Mouse (Mus musculus) liver, postnatal 0 days (tissue): ENCODE data around the gene Tmem51. TPM values are rescaled to one million over a fixed set of nuclear protein-coding genes. Genes with fewer than 3 reads are reported as not detected.

ENCODE experiments used
- ATAC-seq: fragments of 200-750 bp; cut with Nextera tagmentation; 2 replicates; pipeline ENCODE4 v1.8.0; 2017; ENCODE audit warnings: mild to moderate bottlenecking, moderate library complexity
- DNase-seq: peaks from one replicate; pipeline ENCODE4 v3.0.0-alpha.2; 2016
- H3K27ac ChIP-seq: fragments of 300-500 bp; sonication (generic); 2 replicates; pipeline ENCODE4 v1.5.1; 2014; ENCODE audit warnings: antibody characterized with exemption, moderate library complexity, mild to moderate bottlenecking, low read depth
- H3K27me3 ChIP-seq: fragments of 300-500 bp; sonication (generic); 2 replicates; pipeline ENCODE4 v1.6.1; 2014; ENCODE audit warnings: low read length, control low read depth, mixed read lengths; ENCODE audit not compliant: insufficient read depth
- H3K36me3 ChIP-seq: fragments of 300-500 bp; sonication (generic); replicated peaks from 2 replicates; pipeline ENCODE4 v1.6.1; 2014; ENCODE audit warnings: mild to moderate bottlenecking, control low read depth, low read length, moderate library complexity, mixed read lengths; ENCODE audit not compliant: insufficient read depth
- H3K4me1 ChIP-seq: fragments of 300-500 bp; sonication (generic); 2 replicates; pipeline ENCODE4 v1.6.1; 2014; ENCODE audit warnings: antibody characterized with exemption, mild to moderate bottlenecking, control low read depth; ENCODE audit not compliant: insufficient read depth
- H3K4me2 ChIP-seq: fragments of 300-500 bp; sonication (generic); 2 replicates; pipeline ENCODE4 v1.6.1; 2014; ENCODE audit warnings: low read depth, mild to moderate bottlenecking, low read length, moderate library complexity, mixed read lengths
- H3K4me3 ChIP-seq: fragments of 300-500 bp; sonication (generic); 2 replicates; pipeline ENCODE4 v1.5.1; 2014; ENCODE audit warnings: low read depth, low read length
- H3K9ac ChIP-seq: fragments of 300-500 bp; sonication (generic); replicated peaks from 2 replicates; pipeline ENCODE4 v1.6.1; 2014; ENCODE audit warnings: mild to moderate bottlenecking, moderate library complexity
- H3K9me3 ChIP-seq: fragments of 300-500 bp; sonication (generic); 2 replicates; pipeline ENCODE4 v1.6.1; 2016; ENCODE audit warnings: mild to moderate bottlenecking, control low read depth, low read length, mixed read lengths
- CTCF ChIP-seq: sonication (generic); IDR thresholded peaks from 2 replicates; pipeline ENCODE4 v1.5.1; 2016; ENCODE audit warnings: antibody characterized with exemption, low read depth
- EP300 ChIP-seq: IDR thresholded peaks from 2 replicates; pipeline ENCODE4 v1.6.1; 2016; ENCODE audit warnings: antibody characterized with exemption, low read depth, mild to moderate bottlenecking
- WGBS: fragments of 180-500 bp; shearing (Covaris S2); extraction: QIAGEN DNeasy Blood & Tissue Kit; methylation state at CpG from one replicate; pipeline ENCODE4 v1.1.7; 2014; ENCODE audit not compliant: insufficient replicate concordance; 5-methylcytosine and 5-hydroxymethylcytosine counted together
- polyA plus RNA-seq: library from polyadenylated mRNA; unstranded; fragments of >200 nt; fragmentation: Nextera tagmentation; extraction: Ambion mirVana; gene quantifications from 2 replicates; pipeline ENCODE4 v1.2.1, GENCODE M21; 2015

Tmem51 gene
- polyA plus RNA-seq: 13.7 and 15.7 TPM in 2 replicates

DNA sequence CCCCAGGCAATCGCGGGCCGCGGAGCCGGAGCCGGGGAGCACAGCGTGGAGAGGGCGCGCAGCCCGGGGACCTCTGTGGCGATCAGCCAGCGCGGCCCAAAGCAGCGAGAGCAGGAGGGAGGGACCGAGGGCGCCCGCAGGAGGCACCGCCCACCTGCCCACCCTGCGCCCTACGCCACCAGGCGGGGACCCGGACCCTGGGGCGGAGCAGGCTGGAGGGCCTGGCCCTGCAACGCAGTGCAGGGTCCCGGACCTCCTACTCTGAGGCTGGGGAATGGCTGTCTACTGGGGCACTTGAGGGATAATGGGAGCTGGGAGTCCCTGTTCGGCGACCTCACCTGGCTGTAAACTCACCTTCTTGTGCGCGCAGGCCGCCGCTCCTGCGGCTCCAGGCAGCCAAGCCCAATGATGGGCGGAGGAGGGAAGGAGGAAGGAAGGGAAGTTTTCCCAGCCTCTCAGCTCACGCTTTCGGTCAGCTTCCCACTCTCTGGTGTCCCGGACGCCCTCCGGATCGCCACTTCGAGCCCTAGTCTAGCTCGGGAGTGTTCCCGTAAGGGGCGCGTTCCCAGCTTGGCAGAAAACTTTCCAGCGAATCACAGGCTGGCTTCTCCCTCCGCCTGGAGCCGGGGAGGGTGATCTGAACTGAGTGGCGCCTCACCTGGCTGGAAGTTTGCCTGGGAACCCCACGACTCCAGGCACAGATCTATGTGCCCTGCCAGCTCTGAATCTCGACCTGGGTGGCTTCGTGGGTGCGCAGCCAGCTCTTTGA, at the start of gene Tmem51:
Gene Tmem51, minus strand, starts transcription at position 174 of the 769 bp plus-strand sequence.
- Histone ChIP-seq H3K27ac (peak within 1 kb of the TSS; percentile 81), H3K36me3 (no peaks in the 10 kb centered on the region), H3K4me2 (peak within 1 kb of the TSS; percentile 66), H3K4me3 (peak within 1 kb of the TSS; percentile 55), H3K9ac (peak within 1 kb of the TSS; percentile 45), H3K4me1 (peaks cover 27% of the 10 kb centered on the region), H3K27me3 (peaks cover 17% of the 10 kb centered on the region; the same call in 1 of the 2 replicates), H3K9me3 (no peaks in the 10 kb centered on the region)
- ATAC-seq: peak; percentile 76
- under 1% methylated on average over 44 of the region's 52 CpGs for WGBS
- no peak; the same call in 1 of the 2 replicates for TF ChIP-seq CTCF
- no peak for TF ChIP-seq EP300
- DNase-seq: peak; percentile 66

DNA sequence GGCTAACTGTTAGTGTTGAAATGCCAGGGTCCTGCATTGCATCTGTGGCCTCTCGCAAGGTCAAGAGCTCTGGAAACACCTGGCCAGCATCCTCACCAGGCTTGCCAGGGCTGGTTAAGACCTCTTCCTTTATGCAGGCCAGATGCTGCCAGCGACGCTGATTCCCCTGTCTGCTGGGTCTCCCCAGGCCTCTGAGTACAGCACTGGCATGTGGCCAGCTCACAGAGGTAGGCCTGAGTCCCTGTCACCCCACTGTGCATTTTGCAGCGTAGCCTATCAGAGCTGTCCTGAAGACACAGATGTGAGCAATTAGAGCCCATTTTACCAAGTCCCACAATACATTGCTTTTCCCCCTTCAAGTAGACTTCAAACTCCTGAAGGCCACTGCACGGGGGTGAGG, 46.1 kb upstream of the Tmem51 start:
- 66% methylated on average over 5 of the region's 5 CpGs for WGBS
- H3K4me3 ChIP-seq: no peak overlapping the region
- ATAC-seq (no peak), DNase-seq (no peak)
- no peak overlapping the region for H3K4me2 ChIP-seq
- TF ChIP-seq CTCF (no peak), EP300 (no peak)
- H3K27ac ChIP-seq: no peak overlapping the region
- no peaks in the 10 kb centered on the region for H3K27me3 ChIP-seq
- no peak overlapping the region for H3K9ac ChIP-seq
- no peaks in the 10 kb centered on the region for H3K36me3 ChIP-seq
- H3K4me1 ChIP-seq: no peaks in the 10 kb centered on the region
- no peaks in the 10 kb centered on the region for H3K9me3 ChIP-seq

DNA sequence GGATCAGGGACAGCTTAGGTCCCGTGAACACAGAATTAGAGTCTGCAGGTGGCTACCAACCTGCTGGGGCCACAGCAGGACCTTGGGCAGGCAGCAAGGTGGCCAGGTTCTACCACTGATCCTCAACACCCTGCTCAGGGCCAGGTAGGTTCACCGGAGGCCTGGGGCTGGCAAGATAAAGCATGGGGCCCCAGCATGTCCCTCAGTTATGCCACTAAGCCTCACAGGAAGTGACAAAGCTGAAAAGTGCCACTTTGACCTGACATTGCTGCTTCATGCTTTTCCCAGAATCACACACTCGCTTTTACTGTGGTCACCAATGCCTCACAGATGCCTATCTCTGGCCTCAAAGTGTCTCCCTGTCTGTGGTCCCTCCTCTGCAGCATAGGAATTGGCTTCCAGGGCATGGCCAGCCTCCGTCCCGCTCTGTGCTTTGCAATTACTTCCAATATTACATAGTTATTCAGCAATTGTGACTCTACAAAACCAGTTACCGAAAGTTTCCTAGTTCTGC, 43.2 kb upstream of the Tmem51 start:
- Histone ChIP-seq H3K4me3 (no peak overlapping the region), H3K9me3 (no peaks in the 10 kb centered on the region), H3K4me1 (no peaks in the 10 kb centered on the region), H3K9ac (no peak overlapping the region), H3K36me3 (no peaks in the 10 kb centered on the region), H3K4me2 (no peak overlapping the region), H3K27ac (no peak overlapping the region), H3K27me3 (no peaks in the 10 kb centered on the region)
- no peak for ATAC-seq
- no peak for DNase-seq
- WGBS: 34% methylated on average over 6 of the region's 6 CpGs
- TF ChIP-seq EP300: no peak
- TF ChIP-seq CTCF: no peak

DNA sequence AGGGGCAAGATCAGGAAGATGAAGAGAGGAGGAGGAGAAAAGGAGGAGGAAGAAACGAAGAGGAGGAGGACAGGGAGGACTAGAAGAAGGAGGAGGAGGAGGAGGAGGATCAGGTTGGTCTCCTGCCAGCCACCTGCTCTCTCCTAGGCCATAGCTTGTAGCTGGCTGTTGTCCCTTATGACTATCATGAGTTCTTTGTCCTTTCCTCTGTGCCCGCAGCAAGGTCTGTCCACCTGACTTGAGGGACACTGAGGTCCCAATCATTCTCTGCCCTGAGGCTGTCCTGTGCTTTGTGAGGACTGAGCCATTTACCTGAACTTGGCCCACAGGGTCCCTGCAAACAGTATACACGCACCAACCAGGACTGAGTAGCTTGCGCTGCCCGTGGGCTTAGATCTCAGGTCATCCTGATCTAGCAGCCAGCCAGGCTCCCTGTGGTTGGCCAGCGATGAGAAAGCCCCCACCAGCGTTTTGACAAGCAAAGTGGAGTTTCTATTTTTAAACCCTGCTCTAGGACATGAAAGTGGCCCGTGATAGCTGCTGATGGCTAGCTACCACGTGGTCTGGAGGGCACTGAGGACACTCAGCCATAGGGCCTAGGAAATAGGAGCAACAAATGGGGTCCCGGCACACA, 42.7 kb upstream of the Tmem51 start:
- Histone ChIP-seq H3K27ac (no peak overlapping the region), H3K36me3 (no peaks in the 10 kb centered on the region), H3K4me2 (no peak overlapping the region), H3K4me3 (no peak overlapping the region), H3K9me3 (no peaks in the 10 kb centered on the region), H3K4me1 (no peaks in the 10 kb centered on the region), H3K27me3 (no peaks in the 10 kb centered on the region), H3K9ac (no peak overlapping the region)
- WGBS: 34% methylated on average over 10 of the region's 10 CpGs
- TF ChIP-seq CTCF (no peak), EP300 (no peak)
- DNase-seq (no peak), ATAC-seq (no peak)

DNA sequence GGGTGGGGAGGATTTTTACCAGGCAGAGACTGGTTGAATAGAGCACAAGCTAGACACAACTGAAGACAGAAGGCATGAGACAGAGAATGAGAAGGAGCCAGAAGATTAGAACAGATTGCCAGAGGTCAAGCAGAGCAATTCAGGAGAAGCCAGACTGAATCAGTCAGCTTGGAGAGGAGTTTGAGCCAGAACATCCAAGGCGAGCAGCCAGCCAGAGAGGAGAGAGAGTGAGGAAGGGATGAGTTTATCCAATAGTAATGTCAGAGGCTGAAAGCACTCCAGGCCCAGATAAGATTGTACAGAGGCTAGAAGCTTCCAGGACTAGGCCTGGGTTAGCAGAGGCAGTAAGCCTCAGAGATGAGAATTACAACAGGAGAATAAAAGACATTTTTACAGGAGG, 37.1 kb upstream of the Tmem51 start:
- Histone ChIP-seq H3K36me3 (no peaks in the 10 kb centered on the region), H3K9ac (no peak overlapping the region), H3K27ac (no peak overlapping the region), H3K27me3 (no peaks in the 10 kb centered on the region), H3K4me3 (no peak overlapping the region), H3K4me1 (no peaks in the 10 kb centered on the region), H3K4me2 (no peak overlapping the region), H3K9me3 (no peaks in the 10 kb centered on the region)
- TF ChIP-seq CTCF (no peak), EP300 (no peak)
- WGBS: 47% methylated on average over 1 of the region's 1 CpGs
- no peak for ATAC-seq
- DNase-seq: no peak

DNA sequence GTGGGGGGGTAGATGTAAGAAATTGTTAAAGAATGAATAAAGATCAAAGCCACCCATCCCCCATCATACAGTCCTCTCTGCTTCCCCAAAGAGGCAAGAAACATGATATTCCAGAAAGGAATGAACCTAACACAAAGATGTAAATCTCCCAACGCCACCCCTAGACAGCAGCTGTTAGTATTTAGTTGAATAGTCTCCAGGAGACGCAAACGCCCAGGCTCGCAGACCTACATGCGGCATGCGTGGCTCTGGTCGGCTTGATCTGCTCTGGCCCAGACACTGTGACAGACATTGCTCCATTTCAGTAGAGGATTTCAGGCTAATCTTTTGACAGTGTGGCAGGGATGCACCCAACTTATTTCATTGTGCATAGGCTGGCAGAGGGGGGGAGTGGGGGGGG, 34.4 kb upstream of the Tmem51 start:
- TF ChIP-seq EP300: no peak
- TF ChIP-seq CTCF: no peak
- DNase-seq (no peak), ATAC-seq (no peak)
- Histone ChIP-seq H3K9me3 (no peaks in the 10 kb centered on the region), H3K9ac (no peak overlapping the region), H3K36me3 (no peaks in the 10 kb centered on the region), H3K4me3 (no peak overlapping the region), H3K27me3 (no peaks in the 10 kb centered on the region), H3K4me2 (no peak overlapping the region), H3K4me1 (no peaks in the 10 kb centered on the region), H3K27ac (no peak overlapping the region)
- WGBS: 77% methylated on average over 7 of the region's 7 CpGs
